Mouse (Mus musculus): ENCODE results near the gene Zfp787.
"Not testable (repeated sequence)": the region's sequence is repeated elsewhere in the genome, so short reads cannot be mapped to it uniquely, and the experiment has no call there.

The Zfp787 gene

GRCm38 (mm10) chr7:6162172-6162571 is 6.4 kb upstream of the Zfp787 start:
- DNase-seq (ENCODE audit: low spot score in 2 of 2) = no peak

DNA sequence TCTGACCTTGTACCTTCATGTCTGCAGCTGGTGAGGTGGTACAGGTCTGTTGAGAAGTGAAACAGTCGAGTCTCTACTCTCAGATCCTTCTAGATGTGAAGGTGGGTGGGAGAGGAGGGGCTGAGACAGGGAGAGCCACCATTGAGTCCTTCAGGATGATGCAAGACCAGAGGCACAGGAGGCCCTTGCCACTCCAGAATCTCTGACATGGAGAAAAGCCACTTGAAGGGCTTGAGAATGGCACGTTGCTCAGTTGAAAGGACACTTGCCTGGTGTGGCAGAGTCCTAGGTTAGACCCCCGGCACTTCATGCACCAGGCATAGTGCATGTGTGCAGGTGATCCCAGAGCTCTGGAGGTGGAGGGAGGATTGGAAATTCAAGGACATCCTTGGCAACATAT is 5.7 kb upstream of the Zfp787 start:
- DNase-seq (ENCODE audit: low spot score in 2 of 2) = no peak

GRCm38 (mm10) chr7:6159604-6160003 is 3.8 kb upstream of the Zfp787 start:
- no peak for DNase-seq (ENCODE audit: low spot score in 2 of 2)

DNA sequence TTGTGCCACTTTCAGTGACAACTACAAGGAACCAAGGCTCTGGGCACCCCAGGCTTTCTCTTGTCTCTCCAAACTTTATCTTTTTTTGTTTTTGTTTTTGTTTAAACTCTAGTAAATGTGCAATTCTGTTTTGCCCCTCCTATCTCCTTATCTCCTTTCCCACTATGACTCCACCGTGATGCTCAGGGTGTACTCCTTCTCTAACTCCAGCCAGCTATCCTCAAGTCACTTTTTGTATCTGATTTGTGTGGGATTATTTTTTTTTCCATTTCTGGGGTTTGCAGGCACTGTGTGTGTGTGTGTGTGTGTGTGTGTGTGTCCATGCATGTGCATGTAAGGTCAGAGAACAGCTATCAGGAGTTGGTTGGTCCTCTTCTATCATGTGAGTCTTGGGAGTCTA is 1.7 kb upstream of the Zfp787 start:
- DNase-seq (ENCODE audit: low spot score in 2 of 2) = no peak

DNA sequence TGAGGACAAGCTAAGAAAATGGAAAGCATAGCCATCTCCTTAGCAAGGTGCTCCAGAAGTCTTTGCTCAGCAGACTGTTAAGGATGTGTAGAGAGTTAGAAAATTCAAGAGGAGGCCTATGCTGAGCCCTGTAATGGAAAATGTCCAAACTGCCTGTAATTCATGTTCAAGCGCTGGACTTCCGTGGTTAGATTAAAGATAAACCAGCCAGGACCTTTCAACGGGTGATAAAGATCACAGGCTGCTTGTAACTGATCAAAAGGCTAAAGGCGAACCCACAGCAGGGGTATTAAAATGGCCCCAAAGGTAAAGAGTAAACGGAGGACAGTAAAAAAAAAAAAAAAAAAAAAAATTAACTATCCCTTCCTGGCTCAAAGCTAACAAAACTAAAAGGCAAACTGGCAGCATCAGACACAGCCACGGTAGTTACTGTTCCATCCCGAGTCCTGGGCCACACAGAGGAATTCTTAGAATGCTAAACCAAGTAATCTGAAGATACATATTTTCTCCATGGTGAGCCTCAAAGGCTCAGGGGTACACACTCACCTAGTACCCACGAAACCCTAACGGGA is 1.2 kb upstream of the Zfp787 start:
- no peak for DNase-seq (ENCODE audit: low spot score in 2 of 2)

DNA sequence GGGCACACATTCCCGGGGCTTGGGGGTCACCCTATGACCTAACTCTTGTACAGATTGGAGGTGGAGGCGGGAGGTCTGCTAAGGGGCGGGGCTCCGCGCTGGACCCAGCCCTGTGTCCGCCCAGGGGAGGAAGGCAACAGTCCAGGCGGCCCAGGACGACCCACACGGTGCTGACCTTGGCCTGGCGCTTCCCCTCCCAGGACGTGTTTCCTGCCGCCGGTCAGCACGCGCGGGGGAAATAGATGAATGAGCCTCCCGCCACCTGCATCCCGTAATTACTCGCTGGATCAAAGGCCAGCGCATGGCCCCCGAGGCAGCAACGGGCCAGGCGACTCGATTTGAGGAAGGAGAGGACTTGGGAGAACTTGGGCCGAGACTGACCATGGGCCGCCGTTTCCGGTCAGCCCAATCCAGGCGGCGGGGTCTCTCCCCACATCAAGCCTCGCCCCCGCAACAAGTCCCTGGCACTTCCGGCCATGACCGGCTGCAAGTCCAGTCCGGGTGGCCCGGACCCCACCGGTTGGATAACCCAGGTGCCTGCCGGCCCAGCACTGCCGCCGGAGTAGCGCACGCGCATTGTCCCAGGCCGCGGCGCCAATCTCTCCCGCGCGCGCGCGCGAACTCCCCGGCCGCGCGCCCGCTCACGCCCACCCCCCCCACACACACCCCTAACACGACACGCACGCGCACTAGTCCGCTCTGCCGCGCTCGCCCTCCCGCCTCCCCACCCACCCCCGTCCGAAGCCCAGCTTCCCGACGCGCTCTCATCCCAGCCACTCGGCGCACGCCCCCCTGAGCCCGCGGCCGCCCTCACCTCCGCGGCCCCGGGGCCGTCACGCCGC is 545 bp downstream of the Zfp787 start:
- DNase-seq (ENCODE audit: low spot score in 2 of 2) = peak; percentile 58 to 67

DNA sequence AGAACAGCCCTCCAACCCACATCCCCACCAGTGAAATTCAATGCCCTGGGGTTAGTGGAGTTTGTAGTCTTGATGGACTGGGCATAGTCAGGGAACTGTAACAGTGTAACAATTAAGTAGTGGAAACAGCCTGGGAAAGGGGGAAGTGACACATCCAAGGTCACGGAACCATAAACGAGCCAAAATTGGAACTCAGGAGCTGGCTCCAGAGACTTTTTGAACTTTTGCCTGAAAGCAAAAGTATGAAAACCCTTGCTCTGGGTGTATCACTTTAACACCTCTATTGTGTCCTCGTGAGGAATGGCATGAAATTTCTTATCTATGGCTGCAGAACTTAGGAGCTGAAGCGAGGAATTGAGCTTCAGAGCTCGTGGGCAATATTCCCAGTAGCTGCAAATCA is 1.6 kb downstream of the Zfp787 start:
- DNase-seq (ENCODE audit: low spot score in 2 of 2) = no peak

- DNase-seq (ENCODE audit: low spot score in 2 of 2) = no peak
Measured at GRCm38 (mm10) chr7:6153131-6153530, 2.7 kb downstream of the Zfp787 start.

DNA sequence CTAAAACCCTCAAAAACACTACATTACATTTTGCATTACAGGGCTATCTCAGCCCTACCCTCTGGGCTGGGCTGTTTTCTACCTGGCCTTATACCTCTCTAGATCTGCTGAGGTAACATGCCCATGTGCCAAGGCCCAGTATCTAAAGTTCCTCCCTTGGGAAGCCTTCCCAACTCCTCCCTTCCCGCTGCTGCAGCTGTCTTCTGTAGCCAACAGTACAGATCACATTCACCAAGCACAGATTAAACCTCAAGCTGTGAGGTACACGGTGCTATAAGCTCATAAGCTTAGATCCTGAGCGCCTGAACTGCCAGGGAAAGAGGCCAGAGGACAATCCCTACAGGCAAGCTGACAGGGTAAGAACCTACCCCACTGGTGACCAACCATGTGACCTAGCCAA is 3.8 kb downstream of the Zfp787 start:
- no peak for DNase-seq (ENCODE audit: low spot score in 2 of 2)

- DNase-seq (ENCODE audit: low spot score in 2 of 2) = no peak
Measured at GRCm38 (mm10) chr7:6151266-6151665, 4.5 kb downstream of the Zfp787 start.

DNA sequence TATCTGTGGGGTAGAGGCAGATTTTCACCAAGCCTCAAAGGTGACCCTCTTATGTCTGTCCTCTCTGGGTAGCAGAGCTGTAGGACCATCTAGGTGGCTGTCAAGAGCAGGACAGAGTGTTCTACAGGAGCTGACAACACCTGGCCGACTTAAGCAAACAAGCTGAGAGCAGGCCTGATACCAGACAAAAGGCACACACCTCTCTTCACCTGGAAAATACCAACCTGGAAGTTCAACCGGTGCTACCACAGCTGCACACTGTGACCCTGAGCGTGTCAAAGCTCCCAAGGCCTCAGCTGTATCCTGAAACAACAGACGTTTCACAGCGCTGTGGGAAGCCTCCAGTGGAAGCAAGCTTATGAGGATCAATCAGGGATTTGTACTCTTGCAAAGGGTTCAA is 8.1 kb downstream of the Zfp787 start:
- DNase-seq (ENCODE audit: low spot score in 2 of 2) = no peak

- no peak for DNase-seq (ENCODE audit: low spot score in 2 of 2)
Measured at GRCm38 (mm10) chr7:6146982-6147325, 8.8 kb downstream of the Zfp787 start.

DNA sequence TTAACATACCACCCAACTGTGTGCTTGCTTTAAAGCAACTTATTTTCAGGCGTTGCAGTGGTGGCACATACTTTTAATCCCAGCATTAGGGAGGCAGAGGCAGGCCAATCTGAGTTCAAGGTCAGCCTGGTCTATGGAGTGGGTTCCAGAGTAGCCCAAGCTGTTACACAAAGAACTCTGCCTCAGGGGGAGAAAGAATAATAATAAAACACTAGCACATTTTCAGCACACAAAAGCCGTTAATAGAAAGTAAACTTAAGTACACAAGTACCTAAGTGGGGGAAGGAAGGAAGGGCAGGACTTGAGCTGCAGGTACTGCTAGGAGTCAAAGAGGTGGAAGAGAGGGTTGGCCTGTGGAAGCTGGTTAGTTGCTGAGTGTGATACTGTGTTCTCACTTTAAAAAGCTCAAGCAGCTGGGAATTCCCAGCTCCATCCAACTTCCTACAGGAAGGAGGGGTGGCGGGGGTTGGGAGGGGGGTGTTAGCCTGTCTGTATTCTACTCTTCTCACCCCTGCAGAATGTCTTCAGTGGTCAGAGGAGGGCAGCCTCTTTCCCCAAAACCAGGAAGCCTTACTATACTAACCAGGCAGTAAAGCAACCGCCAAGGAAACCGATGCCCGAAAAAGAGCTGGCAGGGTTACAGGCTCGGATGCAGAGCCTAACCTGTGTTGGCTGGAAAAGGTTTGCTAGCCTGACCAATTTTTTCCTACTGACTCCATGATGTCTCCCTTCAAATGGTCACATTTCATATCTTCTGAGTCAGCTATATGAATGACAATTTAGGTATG is 9.4 kb downstream of the Zfp787 start:
- no peak for DNase-seq (ENCODE audit: low spot score in 2 of 2)

- DNase-seq (ENCODE audit: low spot score in 2 of 2) = no peak
Measured at GRCm38 (mm10) chr7:6145423-6146188, 10.2 kb downstream of the Zfp787 start.

GRCm38 (mm10) chr7:6143991-6144531 is 11.7 kb downstream of the Zfp787 start:
- no peak for DNase-seq (ENCODE audit: low spot score in 2 of 2)

DNA sequence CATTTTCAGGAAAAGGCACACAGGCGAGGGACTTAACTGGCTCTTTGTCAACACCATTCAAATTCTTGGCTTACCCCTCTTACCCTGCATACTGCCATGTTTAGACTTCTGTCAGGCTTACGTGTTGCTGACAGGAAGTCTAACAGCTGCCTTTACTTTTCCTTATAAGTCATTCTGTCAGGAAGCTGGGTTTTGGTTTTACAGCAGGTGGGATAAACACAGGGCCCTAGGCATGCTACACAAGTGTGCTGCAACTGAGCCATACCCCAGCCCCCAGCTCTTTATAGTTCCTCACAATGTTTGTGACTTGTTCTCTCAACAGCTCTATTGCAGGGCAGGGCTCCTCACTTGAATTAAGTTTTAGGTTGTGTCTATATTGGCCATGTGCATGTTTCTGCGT is 16.5 kb downstream of the Zfp787 start:
- no peak for DNase-seq (ENCODE audit: low spot score in 2 of 2)

- no peak for DNase-seq (ENCODE audit: low spot score in 2 of 2)
Measured at GRCm38 (mm10) chr7:6136497-6136896, 19.3 kb downstream of the Zfp787 start.

GRCm38 (mm10) chr7:6132646-6133045 is 23.2 kb downstream of the Zfp787 start:
- DNase-seq (ENCODE audit: low spot score in 2 of 2) = no peak

DNA sequence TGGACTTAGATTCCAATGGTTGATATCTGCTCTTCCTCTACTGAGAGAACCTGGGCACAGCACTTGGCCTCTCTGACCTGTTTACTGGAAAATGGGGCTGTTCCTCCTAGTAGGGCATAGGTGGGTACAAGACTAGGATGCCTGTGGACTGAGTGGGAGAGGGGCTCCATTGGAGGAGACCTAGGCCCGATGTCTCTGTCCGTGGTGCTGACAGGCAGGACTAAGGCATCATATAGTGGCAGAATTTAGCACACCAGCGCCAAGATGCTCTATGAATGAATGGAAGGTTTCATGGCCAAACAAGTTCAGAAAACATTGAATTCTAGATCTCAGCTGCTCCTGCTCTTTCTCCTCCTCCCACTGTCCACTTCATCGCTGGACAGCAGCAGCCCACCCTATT is 25.5 kb downstream of the Zfp787 start:
- no peak for DNase-seq (ENCODE audit: low spot score in 2 of 2)

- DNase-seq (ENCODE audit: low spot score in 2 of 2) = peak; percentile 62 to 82
Measured at GRCm38 (mm10) chr7:6126690-6127448, 28.9 kb downstream of the Zfp787 start.

DNA sequence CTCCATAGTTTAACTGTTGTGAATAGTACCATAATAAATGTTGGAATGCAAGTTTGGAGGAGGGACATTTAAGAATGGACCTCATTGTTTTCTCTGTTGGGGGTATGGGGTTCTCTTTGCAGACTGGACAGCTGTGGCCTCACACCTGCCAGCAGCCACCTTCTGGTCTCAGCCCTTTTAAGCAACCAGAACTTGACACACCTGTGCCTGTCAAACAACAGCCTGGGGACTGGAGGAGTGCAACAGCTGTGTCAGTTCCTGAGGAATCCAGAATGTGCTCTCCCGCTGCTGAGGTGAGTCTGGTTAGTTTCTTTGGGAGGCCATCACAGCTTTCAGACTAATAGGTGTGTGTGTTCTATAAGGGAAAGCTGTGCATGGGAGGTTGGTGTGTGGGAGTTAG is 34.7 kb downstream of the Zfp787 start:
- not testable (repeated sequence) for DNase-seq (ENCODE audit: low spot score in 2 of 2)

All from frontal cortex, postnatal 14 days (tissue).